Mouse (Mus musculus): ENCODE results near the gene Fap.

Gene Fap

GRCm38 (mm10) chr2:62531065-62531464, 42.8 kb downstream of the Fap start:
- no peak for DNase-seq (ENCODE audit: low spot score in 2 of 2)

GRCm38 (mm10) chr2:62526399-62526798, 47.5 kb downstream of the Fap start:
- no peak for DNase-seq (ENCODE audit: low spot score in 2 of 2)

- no peak for DNase-seq (ENCODE audit: low spot score in 2 of 2)
These were observed 56.1 kb downstream of the Fap start for GRCm38 (mm10) chr2:62517790-62518189.

- no peak for DNase-seq (ENCODE audit: low spot score in 2 of 2)
These were observed 59.4 kb downstream of the Fap start for GRCm38 (mm10) chr2:62514477-62514876.

GRCm38 (mm10) chr2:62513477-62513876, 60.4 kb downstream of the Fap start:
- peak in 1 of 2 experiments; percentile 57 for DNase-seq (ENCODE audit: low spot score in 2 of 2)

GRCm38 (mm10) chr2:62507130-62507529, 66.7 kb downstream of the Fap start:
- no peak for DNase-seq (ENCODE audit: low spot score in 2 of 2)

- no peak for DNase-seq (ENCODE audit: low spot score in 2 of 2)
These were observed 67.4 kb downstream of the Fap start for GRCm38 (mm10) chr2:62506441-62506840.

- DNase-seq (ENCODE audit: low spot score in 2 of 2) = no peak
These were observed 69.5 kb downstream of the Fap start for GRCm38 (mm10) chr2:62504269-62504796.

GRCm38 (mm10) chr2:62503326-62503725, 70.5 kb downstream of the Fap start:
- DNase-seq (ENCODE audit: low spot score in 2 of 2) = no peak

GRCm38 (mm10) chr2:62502516-62502915, 71.4 kb downstream of the Fap start:
- no peak for DNase-seq (ENCODE audit: low spot score in 2 of 2)

- no peak for DNase-seq (ENCODE audit: low spot score in 2 of 2)
These were observed 75.1 kb downstream of the Fap start for GRCm38 (mm10) chr2:62498821-62499220.

GRCm38 (mm10) chr2:62498086-62498485, 75.8 kb downstream of the Fap start:
- DNase-seq (ENCODE audit: low spot score in 2 of 2) = no peak

GRCm38 (mm10) chr2:62497333-62498002, 76.4 kb downstream of the Fap start:
- DNase-seq (ENCODE audit: low spot score in 2 of 2) = no peak

GRCm38 (mm10) chr2:62495407-62495806, 78.5 kb downstream of the Fap start:
- no peak for DNase-seq (ENCODE audit: low spot score in 2 of 2)

GRCm38 (mm10) chr2:62489832-62490231, 84.0 kb downstream of the Fap start:
- DNase-seq (ENCODE audit: low spot score in 2 of 2) = no peak

GRCm38 (mm10) chr2:62484906-62485305, 89.0 kb downstream of the Fap start:
- no peak for DNase-seq (ENCODE audit: low spot score in 2 of 2)

- no peak for DNase-seq (ENCODE audit: low spot score in 2 of 2)
These were observed 90.3 kb downstream of the Fap start, which contains the start of gene Gcg for GRCm38 (mm10) chr2:62483550-62483949. TSS of gene Gcg (minus strand) at chr2:62483650.

GRCm38 (mm10) chr2:62480285-62481198, 93.3 kb downstream of the Fap start:
- DNase-seq (ENCODE audit: low spot score in 2 of 2) = no peak

GRCm38 (mm10) chr2:62469551-62469950, 104.3 kb downstream of the Fap start:
- DNase-seq (ENCODE audit: low spot score in 2 of 2) = no peak

- DNase-seq (ENCODE audit: low spot score in 2 of 2) = no peak
These were observed 110.6 kb downstream of the Fap start for GRCm38 (mm10) chr2:62463287-62463686.

GRCm38 (mm10) chr2:62462174-62462573, 111.7 kb downstream of the Fap start:
- DNase-seq (ENCODE audit: low spot score in 2 of 2) = no peak

- no peak for DNase-seq (ENCODE audit: low spot score in 2 of 2)
These were observed 112.9 kb downstream of the Fap start for GRCm38 (mm10) chr2:62460815-62461450.
